16 mouse cellular contexts compared by ENCODE assay signal in the genomic region with DNA sequence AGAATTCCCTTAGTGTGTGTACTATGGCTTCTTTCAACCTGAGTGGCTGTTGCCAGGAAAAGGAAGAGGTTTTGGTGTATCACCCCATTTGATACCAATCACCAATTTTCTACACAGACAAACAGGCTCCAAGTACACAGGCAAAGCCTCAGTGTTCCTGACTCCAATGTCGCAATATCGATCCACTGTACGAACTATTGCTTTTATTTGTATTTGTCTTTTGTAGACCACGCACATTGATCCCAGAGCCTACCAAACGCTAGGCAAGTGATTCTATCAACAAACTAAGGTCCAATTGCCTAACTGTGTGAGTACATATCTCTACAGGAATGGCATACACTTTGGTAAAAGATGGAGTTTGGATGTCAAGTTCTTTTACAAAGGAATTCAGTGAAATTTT.
"Had no signal": no experiment of that assay in that cellular context is flagged by ENCODE, and none has a peak within 500 bp of the region (broad histone marks: within the 10 kb centered on the region; RNA-seq: fewer than 3 reads in every experiment).

No protein-coding gene starts in this region.

- H3K27me3 ChIP-seq: neural tube, embryonic 13.5 days; neural tube, embryonic 15.5 days; stomach, embryonic 15.5 days had no signal

- H3K4me3 ChIP-seq: neural tube, embryonic 13.5 days; neural tube, embryonic 15.5 days; stomach, embryonic 15.5 days had no signal

- H3K36me3 ChIP-seq: neural tube, embryonic 13.5 days; neural tube, embryonic 15.5 days; stomach, embryonic 15.5 days had no signal

- H3K9me3 ChIP-seq: neural tube, embryonic 13.5 days; neural tube, embryonic 15.5 days; stomach, embryonic 15.5 days had no signal

- DNase-seq: retina, postnatal 1 day; right cerebral cortex, adult 18-20 months; right cerebral cortex, postnatal 14 days; right cerebral cortex, postnatal 25 days; right cerebral cortex, postnatal 4 days; spleen, adult 18-20 months; thymus, adult 18-20 months; thymus, adult 2 months; thymus, postnatal 14 days; thymus, postnatal 25 days; thymus, postnatal 36 days; thymus, postnatal 4 days had no signal

- H3K4me2 ChIP-seq: neural tube, embryonic 13.5 days; neural tube, embryonic 15.5 days; stomach, embryonic 15.5 days had no signal

- H3K27ac ChIP-seq: neural tube, embryonic 13.5 days; neural tube, embryonic 15.5 days; stomach, embryonic 15.5 days; stomach, postnatal 0 days had no signal

- H3K4me1 ChIP-seq: neural tube, embryonic 13.5 days; neural tube, embryonic 15.5 days; stomach, embryonic 15.5 days had no signal

- H3K9ac ChIP-seq: neural tube, embryonic 13.5 days; neural tube, embryonic 15.5 days; stomach, embryonic 15.5 days had no signal
